Mouse (Mus musculus): ENCODE measurements around the gene Gse1. TPM values are rescaled to one million over a fixed set of nuclear protein-coding genes. Genes with fewer than 3 reads are reported as not detected.

Gse1 gene
- polyA plus RNA-seq, 1 experiment = 14.8 TPM

GRCm38 (mm10) chr8:120460375-120460774, 232.1 kb downstream of the Gse1 start:
- no peaks in the 10 kb centered on the region for H3K27me3 ChIP-seq (replicated peaks; ENCODE audit: control insufficient read depth, insufficient read depth, low read length)
- no peaks in the 10 kb centered on the region for H3K4me1 ChIP-seq (ENCODE audit: control insufficient read depth, insufficient read depth, low read length)
- no peaks in the 10 kb centered on the region for H3K36me3 ChIP-seq (ENCODE audit: control insufficient read depth, insufficient read depth, low read length)
- no peak for TF ChIP-seq CTCF (conservative IDR thresholded peaks at IDR 0.05; ENCODE audit: insufficient read depth, insufficient read length, low read depth, low read length)
- no peak for TF ChIP-seq POLR2A (IDR thresholded peaks at IDR 0.05; ENCODE audit: low read depth, low read length)
- DNase-seq = peak; percentile 53
- no peak overlapping the region for H3K27ac ChIP-seq (ENCODE audit: insufficient read depth, low read depth, low read length)
- H3K4me3 ChIP-seq (ENCODE audit: insufficient read depth, low read depth, low read length) = no peak overlapping the region
- 64% methylated on average over 6 of the region's 6 CpGs for WGBS

- H3K36me3 ChIP-seq (ENCODE audit: control insufficient read depth, insufficient read depth, low read length) = no peaks in the 10 kb centered on the region
- TF ChIP-seq POLR2A (IDR thresholded peaks at IDR 0.05; ENCODE audit: low read depth, low read length) = no peak
- TF ChIP-seq CTCF (conservative IDR thresholded peaks at IDR 0.05; ENCODE audit: insufficient read depth, insufficient read length, low read depth, low read length) = no peak
- 61% methylated on average over 15 of the region's 15 CpGs for WGBS
- H3K27me3 ChIP-seq (replicated peaks; ENCODE audit: control insufficient read depth, insufficient read depth, low read length) = no peaks in the 10 kb centered on the region
- H3K4me3 ChIP-seq (ENCODE audit: insufficient read depth, low read depth, low read length) = no peak overlapping the region
- DNase-seq = no peak
- H3K27ac ChIP-seq (ENCODE audit: insufficient read depth, low read depth, low read length) = no peak overlapping the region
- H3K4me1 ChIP-seq (ENCODE audit: control insufficient read depth, insufficient read depth, low read length) = no peaks in the 10 kb centered on the region
These were observed 233.9 kb downstream of the Gse1 start for GRCm38 (mm10) chr8:120462119-120462551.

GRCm38 (mm10) chr8:120462611-120463010, 234.4 kb downstream of the Gse1 start:
- no peak for TF ChIP-seq CTCF (conservative IDR thresholded peaks at IDR 0.05; ENCODE audit: insufficient read depth, insufficient read length, low read depth, low read length)
- no peak for TF ChIP-seq POLR2A (IDR thresholded peaks at IDR 0.05; ENCODE audit: low read depth, low read length)
- Histone ChIP-seq H3K27me3 (replicated peaks; ENCODE audit: control insufficient read depth, insufficient read depth, low read length) (no peaks in the 10 kb centered on the region), H3K36me3 (ENCODE audit: control insufficient read depth, insufficient read depth, low read length) (no peaks in the 10 kb centered on the region), H3K4me3 (ENCODE audit: insufficient read depth, low read depth, low read length) (no peak overlapping the region), H3K27ac (ENCODE audit: insufficient read depth, low read depth, low read length) (no peak overlapping the region), H3K4me1 (ENCODE audit: control insufficient read depth, insufficient read depth, low read length) (no peaks in the 10 kb centered on the region)
- 80% methylated on average over 6 of the region's 6 CpGs for WGBS
- no peak for DNase-seq

GRCm38 (mm10) chr8:120463918-120464584, 235.8 kb downstream of the Gse1 start:
- 91% methylated on average over 9 of the region's 9 CpGs for WGBS
- Histone ChIP-seq H3K27me3 (replicated peaks; ENCODE audit: control insufficient read depth, insufficient read depth, low read length) (no peaks in the 10 kb centered on the region), H3K4me1 (ENCODE audit: control insufficient read depth, insufficient read depth, low read length) (no peaks in the 10 kb centered on the region), H3K36me3 (ENCODE audit: control insufficient read depth, insufficient read depth, low read length) (no peaks in the 10 kb centered on the region), H3K4me3 (ENCODE audit: insufficient read depth, low read depth, low read length) (no peak overlapping the region), H3K27ac (ENCODE audit: insufficient read depth, low read depth, low read length) (no peak overlapping the region)
- no peak for DNase-seq
- TF ChIP-seq POLR2A (IDR thresholded peaks at IDR 0.05; ENCODE audit: low read depth, low read length) = no peak
- TF ChIP-seq CTCF (conservative IDR thresholded peaks at IDR 0.05; ENCODE audit: insufficient read depth, insufficient read length, low read depth, low read length) = no peak

GRCm38 (mm10) chr8:120464585-120464937, 236.3 kb downstream of the Gse1 start:
- Histone ChIP-seq H3K4me1 (ENCODE audit: control insufficient read depth, insufficient read depth, low read length) (no peaks in the 10 kb centered on the region), H3K27me3 (replicated peaks; ENCODE audit: control insufficient read depth, insufficient read depth, low read length) (no peaks in the 10 kb centered on the region), H3K36me3 (ENCODE audit: control insufficient read depth, insufficient read depth, low read length) (no peaks in the 10 kb centered on the region), H3K4me3 (ENCODE audit: insufficient read depth, low read depth, low read length) (no peak overlapping the region), H3K27ac (ENCODE audit: insufficient read depth, low read depth, low read length) (no peak overlapping the region)
- DNase-seq = no peak
- 85% methylated on average over 4 of the region's 4 CpGs for WGBS
- TF ChIP-seq CTCF (conservative IDR thresholded peaks at IDR 0.05; ENCODE audit: insufficient read depth, insufficient read length, low read depth, low read length) (no peak), POLR2A (IDR thresholded peaks at IDR 0.05; ENCODE audit: low read depth, low read length) (no peak)

GRCm38 (mm10) chr8:120465710-120466109, 237.5 kb downstream of the Gse1 start:
- Histone ChIP-seq H3K27ac (ENCODE audit: insufficient read depth, low read depth, low read length) (no peak overlapping the region), H3K4me3 (ENCODE audit: insufficient read depth, low read depth, low read length) (no peak overlapping the region), H3K36me3 (ENCODE audit: control insufficient read depth, insufficient read depth, low read length) (no peaks in the 10 kb centered on the region), H3K4me1 (ENCODE audit: control insufficient read depth, insufficient read depth, low read length) (no peaks in the 10 kb centered on the region), H3K27me3 (replicated peaks; ENCODE audit: control insufficient read depth, insufficient read depth, low read length) (no peaks in the 10 kb centered on the region)
- no peak for TF ChIP-seq CTCF (conservative IDR thresholded peaks at IDR 0.05; ENCODE audit: insufficient read depth, insufficient read length, low read depth, low read length)
- TF ChIP-seq POLR2A (IDR thresholded peaks at IDR 0.05; ENCODE audit: low read depth, low read length) = no peak
- WGBS = 41% methylated on average over 8 of the region's 8 CpGs
- DNase-seq = no peak

GRCm38 (mm10) chr8:120466266-120466665, 238.0 kb downstream of the Gse1 start:
- H3K36me3 ChIP-seq (ENCODE audit: control insufficient read depth, insufficient read depth, low read length) = no peaks in the 10 kb centered on the region
- TF ChIP-seq POLR2A (IDR thresholded peaks at IDR 0.05; ENCODE audit: low read depth, low read length) (no peak), CTCF (conservative IDR thresholded peaks at IDR 0.05; ENCODE audit: insufficient read depth, insufficient read length, low read depth, low read length) (no peak)
- DNase-seq = no peak
- no peak overlapping the region for H3K4me3 ChIP-seq (ENCODE audit: insufficient read depth, low read depth, low read length)
- WGBS = 93% methylated on average over 10 of the region's 10 CpGs
- H3K27me3 ChIP-seq (replicated peaks; ENCODE audit: control insufficient read depth, insufficient read depth, low read length) = no peaks in the 10 kb centered on the region
- no peaks in the 10 kb centered on the region for H3K4me1 ChIP-seq (ENCODE audit: control insufficient read depth, insufficient read depth, low read length)
- no peak overlapping the region for H3K27ac ChIP-seq (ENCODE audit: insufficient read depth, low read depth, low read length)

Measured in kidney, adult 2 months (tissue).